Mouse (Mus musculus): ENCODE data around the gene Man2b1.

Man2b1 gene

DNA sequence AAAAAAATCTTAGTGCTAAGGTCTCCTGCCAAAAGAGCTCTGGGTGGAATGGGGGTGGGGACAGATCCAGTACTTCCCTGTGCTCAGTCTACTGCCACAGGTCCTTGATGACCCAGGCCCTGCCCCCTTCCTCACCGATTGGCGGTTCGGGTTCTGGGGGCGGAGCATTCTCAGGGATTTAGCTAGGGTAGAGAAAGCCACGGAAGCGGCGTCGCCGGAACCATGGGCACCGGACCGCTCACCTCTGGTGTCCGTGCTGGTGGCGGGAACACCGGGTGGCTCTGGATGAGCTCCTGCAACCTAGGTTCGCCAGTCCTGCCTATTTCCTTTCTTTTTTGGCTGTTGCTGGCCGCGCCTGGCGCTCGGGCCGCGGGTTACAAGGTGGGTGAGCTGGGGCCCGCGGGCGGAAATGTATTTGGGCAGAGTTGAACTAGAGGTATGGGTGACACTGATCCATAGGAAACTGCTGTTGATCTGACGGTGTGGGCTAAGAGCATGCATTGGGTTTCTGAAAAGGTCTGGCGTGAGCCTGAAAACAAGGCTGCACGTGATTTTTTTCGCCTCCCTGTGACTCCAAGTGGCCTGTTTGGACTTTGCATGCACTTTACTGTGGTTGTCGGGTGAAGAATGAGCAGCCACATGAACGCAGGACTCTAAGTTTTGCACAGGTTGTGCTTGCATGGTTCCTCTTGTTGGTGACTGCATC is at the start of gene Man2b1:
TSS of gene Man2b1 (plus strand) at position 163 of the 706 bp plus-strand sequence.
- DNase-seq (ENCODE audit: low read depth in 2 of 2, low spot score in 2 of 2) = peak; percentile 68 to 76

DNA sequence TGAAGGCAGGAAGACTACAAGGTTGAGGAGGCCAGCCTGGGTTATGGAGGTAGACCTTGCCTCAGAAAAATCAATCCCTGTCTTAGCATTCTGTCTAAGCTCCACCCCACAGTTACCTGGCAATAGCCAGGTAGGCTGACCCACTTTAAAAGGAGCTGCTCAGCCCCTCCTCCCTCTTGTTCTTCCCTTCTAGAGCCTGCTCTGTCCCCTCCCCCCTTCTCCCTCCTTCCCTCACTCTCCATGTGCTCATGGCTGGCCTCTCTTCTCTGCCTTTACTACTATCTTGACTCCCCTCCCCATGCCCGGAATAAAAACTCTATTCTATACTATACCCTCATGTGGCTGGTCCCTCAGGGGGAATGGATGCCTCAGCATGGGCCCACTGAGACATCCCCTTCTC is 49.2 kb upstream of the Man2b1 start:
- no peak for DNase-seq (ENCODE audit: low read depth in 2 of 2, low spot score in 2 of 2)

DNA sequence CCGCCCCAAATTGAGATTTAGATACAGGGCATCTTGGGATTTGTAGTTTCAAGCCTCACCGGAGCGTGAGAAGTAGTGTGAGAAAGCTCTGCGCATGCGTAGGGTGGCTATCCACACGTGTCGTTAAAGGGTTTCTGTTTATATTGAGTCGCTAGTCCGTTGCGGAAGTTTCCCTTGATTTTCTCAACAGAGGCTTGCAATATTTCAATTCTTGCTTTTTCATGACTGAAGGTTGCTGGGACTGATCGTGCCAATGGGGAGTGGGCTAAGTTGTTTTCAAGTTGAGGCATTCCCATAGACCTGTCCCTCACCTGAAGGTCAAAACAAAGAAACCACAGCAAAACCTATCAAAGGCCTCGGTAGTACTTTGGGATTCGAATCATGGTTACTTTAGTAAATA is 48.3 kb upstream of the Man2b1 start:
- DNase-seq (ENCODE audit: low read depth in 2 of 2, low spot score in 2 of 2) = peak; percentile 63 to 73

DNA sequence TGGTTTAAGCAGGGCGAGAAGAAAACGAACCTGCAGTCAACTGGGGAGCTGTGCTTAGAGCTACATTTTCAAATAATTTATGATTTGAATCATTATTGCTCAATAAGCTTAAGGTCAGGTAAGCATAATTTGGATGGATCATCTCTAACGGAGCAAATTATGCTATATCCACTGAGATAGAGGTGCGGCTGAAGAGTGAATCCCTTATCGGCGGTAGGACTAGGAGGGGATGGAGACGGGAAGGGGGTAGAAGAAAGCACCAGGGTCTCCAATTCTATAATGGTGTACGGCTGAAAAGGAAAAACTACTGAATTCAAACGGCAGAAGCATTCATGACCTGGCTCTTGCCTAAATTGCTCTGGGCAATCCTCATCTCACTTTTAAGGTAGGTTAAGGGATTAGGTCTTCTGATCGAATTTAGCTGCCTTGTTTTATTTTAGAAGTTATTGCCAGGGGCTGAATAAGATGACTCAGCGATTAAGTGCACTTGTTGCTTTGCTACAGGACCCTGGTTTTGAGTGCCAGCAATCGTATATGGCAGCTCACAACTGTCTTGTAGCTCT is 47.8 kb upstream of the Man2b1 start:
- DNase-seq (ENCODE audit: low read depth in 2 of 2, low spot score in 2 of 2) = no peak

DNA sequence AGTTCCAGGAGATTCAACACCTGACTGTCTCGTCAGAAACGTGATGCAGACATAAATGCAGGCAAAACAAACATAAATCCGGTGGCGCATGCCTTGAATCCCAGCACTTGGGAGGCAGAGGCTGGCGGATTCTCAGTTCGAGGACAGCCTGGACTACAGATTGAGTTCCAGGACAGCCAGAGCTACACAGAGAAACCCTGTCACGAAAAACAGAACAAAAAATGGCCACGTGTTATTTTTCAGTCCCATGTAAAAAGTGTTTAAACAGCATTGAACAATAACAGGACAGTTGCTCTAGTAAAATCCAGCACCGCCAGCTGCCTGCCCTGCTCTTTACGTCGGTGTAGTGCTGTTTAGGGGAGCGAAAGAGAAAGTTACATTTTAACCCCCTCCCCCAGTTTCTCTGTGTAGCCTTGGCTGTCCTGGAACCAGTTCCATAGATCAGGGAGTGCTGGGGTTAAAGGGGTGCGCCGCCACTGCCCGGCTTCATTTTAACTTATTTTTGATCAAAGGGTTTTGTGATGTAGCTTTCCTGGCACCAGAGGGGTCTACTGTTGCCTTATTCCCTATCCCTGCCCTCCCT is 47.3 kb upstream of the Man2b1 start:
- no peak for DNase-seq (ENCODE audit: low read depth in 2 of 2, low spot score in 2 of 2)

DNA sequence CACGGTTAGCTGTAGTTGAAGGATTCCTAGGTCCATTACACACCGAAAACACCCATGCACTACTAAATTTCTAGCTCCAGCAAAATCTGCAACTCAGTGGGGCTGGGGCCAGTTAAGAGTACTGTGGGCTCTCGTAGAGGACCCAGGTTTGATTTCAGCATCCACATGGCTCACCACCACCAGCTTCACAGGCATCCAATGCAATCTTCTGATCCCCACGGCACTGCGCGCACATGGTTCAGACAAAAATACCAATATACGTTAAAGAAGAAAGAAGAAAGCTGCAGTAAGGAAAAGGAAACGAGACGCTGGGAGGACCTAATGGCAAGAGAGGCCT is 46.7 kb upstream of the Man2b1 start:
- no peak for DNase-seq (ENCODE audit: low read depth in 2 of 2, low spot score in 2 of 2)

DNA sequence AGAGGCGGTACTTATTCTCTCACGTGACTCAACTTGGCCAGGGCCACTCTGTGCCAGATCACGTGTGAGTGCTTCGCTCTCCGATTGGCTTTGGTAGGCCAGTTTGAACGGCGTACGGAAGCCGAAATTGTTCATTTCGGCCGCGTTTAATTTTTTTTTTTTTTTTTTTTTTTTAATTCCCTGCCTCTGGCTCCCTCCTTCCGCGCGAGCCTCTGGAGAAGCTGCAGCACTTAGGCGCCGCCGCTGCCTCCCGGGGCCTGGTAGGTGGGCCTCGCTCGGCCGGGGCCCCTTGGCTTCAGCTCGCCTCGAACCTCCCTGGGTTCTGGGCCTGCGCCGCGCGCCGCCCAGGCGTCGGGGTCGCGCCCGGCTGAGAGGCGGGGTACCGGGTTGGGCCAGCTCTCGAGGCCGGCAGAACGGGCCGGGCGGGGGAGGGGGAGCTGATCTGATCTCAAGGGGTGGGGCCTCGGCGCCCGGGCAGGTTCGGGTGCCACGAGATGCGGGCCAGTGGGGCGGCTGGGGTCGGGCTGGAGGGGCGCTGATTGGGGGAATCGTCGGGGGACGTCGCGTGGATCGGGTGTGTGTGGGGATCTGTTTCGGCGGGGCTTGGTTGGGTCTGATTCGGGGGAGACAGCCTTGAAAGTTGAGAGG is 46.2 kb upstream of the Man2b1 start, which contains the start of gene Tnpo2:
TSS of gene Tnpo2 (plus strand) at position 198 of the 648 bp plus-strand sequence.
- DNase-seq (ENCODE audit: low read depth in 2 of 2, low spot score in 2 of 2) = peak; percentile 76 to 85

DNA sequence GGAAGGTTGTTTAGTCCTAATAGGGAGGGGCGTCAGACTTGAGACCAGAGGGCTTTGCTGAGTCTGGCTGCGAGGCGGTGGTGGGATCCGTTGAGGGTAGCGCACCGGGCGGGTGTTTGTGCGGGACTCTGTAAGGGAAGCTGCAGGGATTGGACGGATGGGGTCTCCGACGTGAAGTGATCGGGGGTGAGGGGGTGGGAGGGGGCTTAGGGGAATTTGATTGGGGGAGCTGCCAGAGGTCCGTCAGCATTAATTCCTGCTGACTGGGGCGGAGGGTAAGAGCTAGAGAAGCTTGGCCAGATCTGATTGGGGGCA is 45.7 kb upstream of the Man2b1 start:
- DNase-seq (ENCODE audit: low read depth in 2 of 2, low spot score in 2 of 2) = no peak

DNA sequence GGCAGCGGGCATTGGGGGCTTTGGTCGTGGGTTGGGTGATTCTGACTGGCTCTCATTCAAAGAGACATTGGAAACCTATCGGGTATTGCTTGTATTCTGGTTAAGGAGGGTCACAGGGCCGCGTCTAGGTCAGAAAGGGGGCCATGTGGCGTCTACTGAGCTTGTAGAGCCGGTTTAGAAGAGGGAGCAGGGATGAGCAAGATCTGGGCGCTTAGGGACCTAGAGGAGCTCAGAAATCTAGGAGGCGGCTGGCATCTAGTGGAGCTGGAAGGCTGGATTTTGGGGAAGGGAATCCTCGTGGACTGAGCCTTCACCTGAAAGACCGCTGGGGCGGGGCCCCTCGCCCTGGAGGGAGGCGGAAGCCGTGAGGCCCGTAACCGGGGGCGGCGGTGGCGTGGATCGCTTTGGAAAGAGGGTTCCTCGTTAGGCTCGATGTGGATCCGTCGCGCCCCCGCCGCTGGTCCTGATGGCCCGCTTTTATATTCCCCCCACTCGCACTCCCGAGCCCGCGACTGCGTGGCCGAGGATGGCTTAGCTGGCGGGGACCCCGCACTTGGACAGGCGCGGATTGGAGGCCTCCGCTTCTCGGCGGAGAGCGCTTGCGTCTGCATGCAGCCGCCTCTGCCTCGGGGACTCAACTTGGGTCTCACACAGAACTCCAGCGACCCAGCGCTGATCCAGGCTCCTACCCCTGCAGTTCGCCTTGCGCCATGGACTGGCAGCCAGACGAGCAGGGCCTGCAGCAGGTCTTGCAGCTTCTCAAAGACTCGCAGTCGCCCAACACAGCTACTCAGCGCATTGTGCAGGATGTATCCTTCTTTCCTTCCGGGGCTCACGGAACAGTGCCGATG is 45.2 kb upstream of the Man2b1 start:
- peak; percentile 26 to 36 for DNase-seq (ENCODE audit: low read depth in 2 of 2, low spot score in 2 of 2)

DNA sequence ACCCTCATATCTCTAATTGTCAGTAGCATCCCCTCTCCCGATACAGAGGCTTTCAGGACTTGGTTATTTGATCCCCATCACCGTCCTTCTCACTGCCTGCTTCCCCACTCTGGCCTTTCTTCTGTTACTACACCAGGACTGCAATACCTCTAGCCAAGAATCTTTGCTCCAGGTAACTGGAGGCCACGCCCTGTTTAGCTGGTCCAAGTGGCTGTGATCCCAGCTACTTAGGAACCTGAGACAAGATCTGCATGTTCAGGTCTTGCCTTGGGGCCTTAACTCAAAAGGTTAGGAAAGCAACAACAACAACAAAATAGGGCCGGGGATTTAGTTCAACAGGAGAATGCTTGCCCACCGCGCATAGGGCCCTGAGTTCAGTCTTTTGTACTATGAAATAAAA is 39.5 kb upstream of the Man2b1 start:
- no peak for DNase-seq (ENCODE audit: low read depth in 2 of 2, low spot score in 2 of 2)

DNA sequence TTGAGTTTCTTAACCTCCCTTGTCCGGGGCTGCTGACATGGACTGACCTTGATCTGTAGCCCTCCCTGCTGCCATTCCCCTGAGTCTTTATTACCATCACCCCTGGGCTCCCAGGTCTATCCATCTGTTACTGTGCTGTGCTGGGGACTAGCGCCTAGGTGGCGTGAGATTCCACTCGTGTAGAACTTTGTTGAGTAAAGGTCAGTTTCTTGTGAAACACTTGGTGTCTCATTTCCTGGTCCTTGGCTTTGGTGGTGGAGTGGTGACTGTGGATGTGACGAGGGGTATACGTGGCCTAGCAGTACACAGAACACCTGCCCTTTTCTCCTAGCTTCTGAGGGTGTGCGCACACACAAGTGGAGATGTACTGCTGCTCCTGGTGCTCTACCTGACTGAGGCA is 25.7 kb upstream of the Man2b1 start:
- DNase-seq (ENCODE audit: low read depth in 2 of 2, low spot score in 2 of 2) = no peak

DNA sequence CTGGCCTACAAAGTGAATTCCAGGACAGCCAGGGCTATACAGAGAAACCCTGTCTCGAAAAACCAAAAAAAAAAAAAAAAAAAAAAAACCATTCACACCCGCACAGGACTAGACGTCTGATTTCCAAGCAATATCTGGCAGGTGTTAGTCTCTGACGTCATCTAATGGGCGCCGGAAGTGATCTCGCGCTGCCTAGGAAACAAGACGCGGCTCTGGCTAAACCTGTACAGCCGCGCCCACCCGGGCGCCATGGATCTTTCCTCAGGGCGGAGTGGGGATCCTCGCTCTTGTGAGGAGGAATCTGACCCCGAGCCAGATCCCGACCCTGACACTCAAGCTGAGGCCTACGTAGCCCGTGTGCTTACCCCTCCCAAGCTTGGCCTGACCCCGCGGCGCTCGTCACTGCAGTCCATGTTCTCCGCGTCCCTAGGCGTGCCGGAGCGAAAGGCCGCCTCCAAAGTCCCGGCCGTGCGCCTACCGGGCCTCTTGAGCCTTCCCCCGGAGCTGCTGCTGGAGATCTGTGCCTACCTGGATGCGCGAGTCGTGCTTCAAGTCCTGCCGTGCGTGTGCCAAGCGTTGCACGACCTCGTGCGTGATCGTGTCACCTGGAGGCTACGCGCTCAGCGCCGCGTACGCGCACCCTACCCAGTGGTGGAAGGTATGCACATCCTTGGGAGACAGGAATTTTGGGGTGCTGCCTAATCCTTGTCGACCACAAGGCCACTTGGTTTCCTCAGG is 23.0 kb upstream of the Man2b1 start, which contains the start of gene Fbxw9:
TSS of gene Fbxw9 (plus strand) at position 177 of the 738 bp plus-strand sequence.
- peak; percentile 79 to 91 for DNase-seq (ENCODE audit: low read depth in 2 of 2, low spot score in 2 of 2)

DNA sequence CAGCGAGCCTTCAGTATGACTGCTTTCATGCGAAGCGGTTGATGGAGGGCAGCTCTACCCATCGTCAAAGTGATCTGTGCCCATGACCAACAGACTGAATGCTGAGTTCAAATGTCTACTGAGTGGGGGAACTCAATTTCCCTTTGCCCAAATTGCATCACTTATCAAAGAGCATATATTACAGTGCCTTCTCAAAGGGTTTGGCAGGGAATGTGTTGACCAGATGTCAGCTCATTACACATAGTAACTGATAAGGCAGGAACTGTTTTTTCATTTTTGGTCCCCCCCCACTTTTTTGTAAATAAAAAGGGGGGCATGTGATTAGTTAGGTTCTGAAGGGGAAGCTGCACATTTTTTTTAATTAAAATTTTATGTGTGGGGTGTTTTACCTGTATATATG is 20.5 kb upstream of the Man2b1 start:
- DNase-seq (ENCODE audit: low read depth in 2 of 2, low spot score in 2 of 2) = no peak

DNA sequence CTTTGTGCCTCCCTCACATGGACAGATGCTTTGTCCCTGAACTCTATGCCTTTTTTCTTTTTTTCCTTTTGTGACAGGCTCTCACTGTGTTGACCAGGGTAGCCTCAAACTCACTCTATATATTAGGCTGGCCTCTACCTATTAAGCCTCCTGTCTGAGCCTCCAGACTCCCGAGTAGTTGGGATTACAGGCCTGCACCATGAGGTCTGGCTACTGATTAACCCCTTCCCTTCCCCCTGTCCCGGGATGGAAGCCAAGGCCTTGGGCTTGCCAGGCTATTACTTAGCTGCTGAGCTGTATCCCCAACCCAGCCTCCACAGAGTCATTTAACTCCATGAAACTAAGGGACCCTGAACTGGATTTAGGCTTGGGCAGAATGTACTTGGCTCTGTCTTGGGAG is 17.9 kb upstream of the Man2b1 start:
- DNase-seq (ENCODE audit: low read depth in 2 of 2, low spot score in 2 of 2) = no peak

DNA sequence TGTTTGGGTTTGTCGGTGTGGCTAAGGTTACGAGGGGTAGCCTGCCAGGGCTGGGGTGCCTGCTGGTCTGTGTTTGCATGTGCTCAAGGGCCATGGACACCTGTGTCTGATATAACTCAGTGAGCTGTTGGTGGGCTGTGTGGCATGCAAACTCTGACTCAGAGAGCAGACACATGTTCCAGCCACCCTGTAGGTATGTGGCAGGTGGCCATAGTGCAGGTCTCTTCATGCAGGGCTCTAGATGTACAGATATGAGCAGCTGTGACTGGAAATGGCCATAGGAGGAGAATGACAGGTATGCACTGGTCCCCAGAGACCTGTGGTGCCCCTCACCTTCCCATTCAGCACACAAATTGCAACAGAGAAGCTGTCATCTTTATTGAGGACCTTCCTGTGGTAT is 15.9 kb upstream of the Man2b1 start:
- DNase-seq (ENCODE audit: low read depth in 2 of 2, low spot score in 2 of 2) = no peak

DNA sequence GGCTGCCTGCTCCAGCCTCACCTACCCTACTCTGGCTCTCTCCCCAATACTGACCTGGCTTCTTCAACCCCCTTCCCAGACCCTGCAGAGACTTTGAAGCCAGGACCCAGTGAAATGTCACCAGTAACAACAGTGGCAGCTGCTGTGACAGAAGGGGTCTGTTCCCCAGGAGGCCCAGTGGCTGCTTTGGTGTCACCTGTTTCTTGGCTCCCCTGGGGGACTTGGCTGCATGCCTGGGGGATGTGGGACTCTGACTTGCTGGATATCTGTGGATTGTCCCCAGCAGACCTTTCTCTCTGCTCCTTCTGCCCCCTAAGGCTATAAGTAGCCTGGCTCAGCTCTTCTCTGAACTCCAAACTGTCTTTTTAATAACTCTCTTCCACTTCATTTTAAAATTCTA is 15.1 kb upstream of the Man2b1 start, which contains the start of gene Gm5741:
TSS of gene Gm5741 (minus strand) at position 1 of the 400 bp plus-strand sequence.
- DNase-seq (ENCODE audit: low read depth in 2 of 2, low spot score in 2 of 2) = no peak

DNA sequence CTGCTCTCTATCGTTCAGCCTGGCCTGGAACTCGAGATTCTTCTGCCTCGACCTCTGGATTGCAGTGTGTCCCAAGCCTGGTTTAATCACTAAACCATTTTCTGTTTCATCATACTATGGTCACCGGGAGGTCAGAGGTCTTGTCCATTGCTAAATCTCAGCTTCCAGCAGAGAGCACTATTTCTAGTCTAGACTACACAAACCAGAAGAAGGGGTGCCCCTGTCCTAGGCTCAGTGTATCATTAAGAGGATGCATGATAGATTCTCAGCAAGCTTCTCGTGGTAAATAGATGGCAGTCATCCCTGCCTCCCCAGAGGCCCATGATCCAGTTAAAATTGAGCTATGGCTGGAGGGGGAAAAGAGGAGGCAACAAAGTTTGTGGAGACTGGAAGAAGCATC is 12.0 kb upstream of the Man2b1 start:
- DNase-seq (ENCODE audit: low read depth in 2 of 2, low spot score in 2 of 2) = no peak

DNA sequence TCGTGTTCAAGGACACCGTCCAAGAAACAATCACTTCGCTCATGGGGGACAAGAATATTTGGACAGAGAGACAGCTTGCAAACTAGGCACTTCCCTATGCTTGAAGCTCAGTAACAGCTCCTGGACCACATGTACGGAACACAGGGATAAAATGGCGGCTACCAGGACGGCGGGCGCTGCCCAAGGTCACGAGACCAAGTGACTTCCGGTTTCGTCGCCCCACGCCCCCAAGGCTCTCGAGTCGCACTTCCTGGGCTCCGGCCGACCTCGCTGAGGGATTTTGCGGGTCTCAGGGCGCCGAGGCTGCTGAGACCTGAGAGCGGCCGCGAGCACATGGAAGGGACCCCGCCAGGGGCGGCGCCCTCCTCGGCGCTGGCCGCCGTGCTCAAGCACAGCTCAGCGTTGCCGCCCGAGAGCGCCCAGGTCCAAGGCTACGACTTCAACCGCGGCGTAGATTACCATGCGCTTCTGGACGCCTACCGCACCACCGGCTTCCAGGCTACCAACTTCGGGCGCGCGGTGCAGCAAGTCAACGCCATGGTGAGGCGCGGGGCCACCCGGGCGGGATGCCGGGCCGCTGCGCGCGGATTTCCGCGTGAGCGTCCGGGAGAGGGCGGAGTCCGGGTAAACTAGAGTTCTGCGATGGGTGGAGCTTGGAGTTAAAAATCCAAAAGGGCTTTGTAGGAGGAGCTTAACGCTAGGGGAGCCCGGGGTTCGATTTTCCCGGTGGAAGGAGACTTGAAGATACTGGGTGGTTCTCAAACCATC is 11.4 kb upstream of the Man2b1 start, which contains the start of gene Dhps:
TSS of gene Dhps (plus strand) at position 244 of the 768 bp plus-strand sequence.
- DNase-seq (ENCODE audit: low read depth in 2 of 2, low spot score in 2 of 2) = peak; percentile 80 to 87

DNA sequence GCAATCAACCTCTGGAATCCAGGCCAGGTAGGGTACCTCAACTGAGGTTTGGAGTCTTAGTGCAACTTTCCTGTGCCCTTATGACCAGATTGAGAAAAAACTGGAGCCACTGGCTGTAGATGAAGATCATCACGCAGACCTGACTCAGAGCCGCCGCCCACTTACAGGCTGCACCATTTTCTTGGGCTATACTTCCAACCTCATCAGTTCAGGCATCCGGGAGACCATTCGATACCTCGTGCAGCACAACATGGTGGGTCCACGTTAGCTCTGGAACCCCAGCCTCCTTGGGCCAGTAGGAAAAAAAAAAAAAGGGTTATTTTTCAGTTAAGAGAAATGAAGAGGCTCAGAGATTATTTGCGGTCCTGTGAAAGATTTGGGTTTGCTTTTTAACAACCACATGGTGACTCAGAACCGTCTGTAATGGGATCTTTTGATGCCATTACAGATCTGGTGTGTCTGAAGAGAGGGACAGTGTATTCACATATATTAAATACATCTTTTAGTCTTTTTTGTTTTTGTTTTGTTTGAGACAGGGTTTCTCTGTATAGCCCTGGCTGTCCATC is 10.6 kb upstream of the Man2b1 start:
- no peak for DNase-seq (ENCODE audit: low read depth in 2 of 2, low spot score in 2 of 2)
